18 mouse cellular contexts compared by ENCODE assay signal in the genomic region with DNA sequence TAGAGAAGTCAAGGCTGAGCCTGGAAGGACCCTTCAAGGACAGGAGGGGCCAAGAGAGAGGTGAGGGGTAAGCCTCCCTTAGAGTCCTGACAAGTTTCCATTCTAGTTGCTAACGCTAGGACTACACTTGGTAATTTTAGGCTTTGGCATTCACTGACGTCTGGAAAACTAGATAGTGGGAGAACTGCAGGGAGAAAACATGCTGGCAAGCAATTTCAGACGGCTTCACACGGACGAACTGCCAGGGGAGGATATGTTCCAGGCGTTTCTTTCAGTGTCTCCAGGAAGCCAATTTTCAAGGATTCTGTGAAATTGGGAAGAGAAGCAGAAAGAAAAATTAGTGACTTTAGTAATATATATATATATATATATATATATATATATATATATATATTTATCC.
"Had no signal": no experiment of that assay in that cellular context is flagged by ENCODE, and none has a peak within 500 bp of the region (broad histone marks: within the 10 kb centered on the region; RNA-seq: fewer than 3 reads in every experiment).

No protein-coding gene starts in this region.

- DNase-seq: liver, postnatal 0 days; lung, adult 2 months; lung, postnatal 14 days; lung, postnatal 36 days; retina, postnatal 1 day; right cerebral cortex, postnatal 14 days; spleen, adult 18-20 months; thymus, adult 2 months; thymus, postnatal 25 days; thymus, postnatal 4 days had no signal

- ATAC-seq: liver, postnatal 0 days; lung, postnatal 0 days; midbrain, embryonic 13.5 days; midbrain, embryonic 15.5 days had no signal

- H3K27ac ChIP-seq: liver, embryonic 15.5 days; lung, embryonic 15.5 days; macrophage; midbrain, embryonic 13.5 days; midbrain, embryonic 15.5 days; neural tube, embryonic 12.5 days had no signal

- H3K4me3 ChIP-seq: liver, embryonic 15.5 days; lung, embryonic 15.5 days; megakaryocyte, embryonic 14.5 days; midbrain, embryonic 13.5 days; midbrain, embryonic 15.5 days; neural tube, embryonic 12.5 days had no signal
